Mouse (Mus musculus) thymus, postnatal 36 days (tissue): Measurements from ENCODE around the gene Sfrp4.
"Not testable (repeated sequence)": the region's sequence is repeated elsewhere in the genome, so short reads cannot be mapped to it uniquely, and the experiment has no call there.

Source experiments
- DNase-seq, 2 experiments: peaks; one replicate each; pipeline ENCODE4 v3.0.0; 2022; ENCODE audit warnings: mixed read lengths in 2 of 2

Gene Sfrp4

GRCm38 (mm10) chr13:19622573-19623227 is at the start of gene Sfrp4:
Sfrp4 (plus strand) TSS chr13:19623104.
- DNase-seq = no peak

- not testable (repeated sequence) for DNase-seq
Observed at GRCm38 (mm10) chr13:19574723-19575122, 48.2 kb upstream of the Sfrp4 start.

- DNase-seq = no peak
Observed at GRCm38 (mm10) chr13:19575947-19576346, 47.0 kb upstream of the Sfrp4 start.

- no peak for DNase-seq
Observed at GRCm38 (mm10) chr13:19590996-19591759, 31.7 kb upstream of the Sfrp4 start.

GRCm38 (mm10) chr13:19595141-19595540 is 27.8 kb upstream of the Sfrp4 start:
- no peak for DNase-seq

GRCm38 (mm10) chr13:19599242-19599641 is 23.7 kb upstream of the Sfrp4 start:
- DNase-seq = no peak

- no peak for DNase-seq
Observed at GRCm38 (mm10) chr13:19602531-19602930, 20.4 kb upstream of the Sfrp4 start.

- DNase-seq = no peak
Observed at GRCm38 (mm10) chr13:19603719-19604118, 19.2 kb upstream of the Sfrp4 start.

GRCm38 (mm10) chr13:19604916-19605315 is 18.0 kb upstream of the Sfrp4 start:
- no peak for DNase-seq

- DNase-seq = no peak
Observed at GRCm38 (mm10) chr13:19608120-19608519, 14.8 kb upstream of the Sfrp4 start.

- DNase-seq = no peak
Observed at GRCm38 (mm10) chr13:19612348-19612747, 10.6 kb upstream of the Sfrp4 start.

GRCm38 (mm10) chr13:19612963-19613362 is 9.9 kb upstream of the Sfrp4 start:
- DNase-seq = no peak

GRCm38 (mm10) chr13:19613426-19613825 is 9.5 kb upstream of the Sfrp4 start:
- DNase-seq = no peak

- no peak for DNase-seq
Observed at GRCm38 (mm10) chr13:19614311-19614710, 8.6 kb upstream of the Sfrp4 start.

GRCm38 (mm10) chr13:19618081-19618480 is 4.8 kb upstream of the Sfrp4 start:
- DNase-seq = no peak

- DNase-seq = no peak
Observed at GRCm38 (mm10) chr13:19618841-19619215, 4.1 kb upstream of the Sfrp4 start.

- peak; percentile 36 to 37 for DNase-seq
Observed at GRCm38 (mm10) chr13:19619216-19619927, 3.5 kb upstream of the Sfrp4 start, which contains the start of gene Epdr1. Epdr1 (minus strand) TSS chr13:19619927.

GRCm38 (mm10) chr13:19623228-19623905 is 463 bp downstream of the Sfrp4 start:
- no peak for DNase-seq

GRCm38 (mm10) chr13:19624632-19625320 is 1.9 kb downstream of the Sfrp4 start:
- no peak for DNase-seq

GRCm38 (mm10) chr13:19626473-19626872 is 3.6 kb downstream of the Sfrp4 start:
- DNase-seq = no peak

- no peak for DNase-seq
Observed at GRCm38 (mm10) chr13:19630768-19631709, 8.1 kb downstream of the Sfrp4 start.
